Mouse (Mus musculus): Measurements from ENCODE around the gene Fgfr2.

GRCm38 (mm10) chr7:130606958-130607357, 2516.2 kb downstream of the Fgfr2 start:
- TF ChIP-seq CTCF (IDR thresholded peaks at IDR 0.05; ENCODE audit: control insufficient read depth, insufficient read depth, insufficient read length) (no peak), MYOD1 (IDR thresholded peaks at IDR 0.05; ENCODE audit: control insufficient read depth, insufficient read length, low read depth) (no peak), FOSL1 (IDR thresholded peaks at IDR 0.05; ENCODE audit: insufficient read depth, low read length, poor library complexity, severe bottlenecking) (no peak), MYOG (IDR thresholded peaks at IDR 0.05; ENCODE audit: control insufficient read depth, extremely low read depth, insufficient read length) (no peak), CEBPB (IDR thresholded peaks at IDR 0.05; ENCODE audit: low read depth) (no peak), USF1 (IDR thresholded peaks at IDR 0.05; ENCODE audit: low read depth) (no peak)
